Mouse (Mus musculus): ENCODE results near the gene Tbc1d14.

The Tbc1d14 gene

GRCm38 (mm10) chr5:36457706-36458105 is 135.4 kb downstream of the Tbc1d14 start:
- DNase-seq: no peak

- DNase-seq: no peak
Measured at GRCm38 (mm10) chr5:36452821-36453220, 140.3 kb downstream of the Tbc1d14 start.

- DNase-seq: no peak
Measured at GRCm38 (mm10) chr5:36451872-36452389, 141.1 kb downstream of the Tbc1d14 start.

GRCm38 (mm10) chr5:36451119-36451518 is 142.0 kb downstream of the Tbc1d14 start:
- no peak for DNase-seq

GRCm38 (mm10) chr5:36449710-36450358 is 143.2 kb downstream of the Tbc1d14 start:
- no peak for DNase-seq

GRCm38 (mm10) chr5:36447872-36448271 is 145.2 kb downstream of the Tbc1d14 start:
- no peak for DNase-seq

GRCm38 (mm10) chr5:36446166-36446890 is 146.7 kb downstream of the Tbc1d14 start:
- DNase-seq: no peak

- DNase-seq: no peak
Measured at GRCm38 (mm10) chr5:36445028-36445427, 148.0 kb downstream of the Tbc1d14 start.

- DNase-seq: no peak
Measured at GRCm38 (mm10) chr5:36444611-36445010, 148.5 kb downstream of the Tbc1d14 start.

- DNase-seq: no peak
Measured at GRCm38 (mm10) chr5:36440741-36441140, 152.3 kb downstream of the Tbc1d14 start.
